Comparison of ENCODE assay signal across 21 mouse cellular contexts in the genomic region with DNA sequence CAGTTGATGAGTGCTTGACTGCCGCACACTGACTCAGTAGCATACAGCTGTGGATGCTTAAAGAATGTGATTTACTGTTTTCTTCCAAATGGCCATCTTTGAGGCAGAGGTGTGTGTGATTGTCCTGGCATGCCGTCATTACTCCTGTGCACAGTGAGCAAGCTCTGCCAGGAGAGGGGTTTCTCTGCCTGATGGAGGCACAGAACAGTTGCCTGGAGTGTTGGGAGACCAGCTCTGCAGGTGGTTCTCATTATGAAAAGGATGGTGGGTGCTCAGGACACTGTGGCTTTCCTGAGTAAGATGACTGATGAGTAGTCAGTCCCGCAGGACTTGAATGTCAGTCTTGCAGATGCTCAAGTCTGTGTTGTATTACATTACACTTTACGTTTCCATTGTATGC.
A peak's percentile ranks its signal among the peaks of the same experiment; 100 is the strongest.
DNase-seq lines count a peak whose midpoint lies in the region; ATAC-seq and TF ChIP-seq lines count a peak whose summit lies in the region.
"Had no signal": no experiment of that assay in that cellular context is flagged by ENCODE, and none has a peak within 500 bp of the region (broad histone marks: within the 10 kb centered on the region; RNA-seq: fewer than 3 reads in every experiment).

No protein-coding gene starts in this region.

- no peak for DNase-seq in embryonic facial prominence, embryonic 10.5 days (ENCODE audit: low spot score)
- no peak for DNase-seq in hindbrain, postnatal 0 days (ENCODE audit: low spot score)
- DNase-seq in NIH3T3 (ENCODE audit: low read depth), result peak; percentile 38
- DNase-seq in limb, embryonic 11.5 days (ENCODE audit: low spot score), result peak; percentile 49
- DNase-seq in kidney, postnatal 10 days, result no peak
- no peak for DNase-seq in kidney, adult 11 months
- DNase-seq: adrenal gland, postnatal 14 days; cerebellum, adult 11-12 months; cerebellum, adult 9-10 months; cerebellum, postnatal 25 days; forebrain, postnatal 0 days; gastrocnemius, postnatal 25 days; heart, postnatal 10 days; kidney, adult 9 months had no signal

- no peaks in the 10 kb centered on the region for H3K27me3 ChIP-seq in embryonic facial prominence, embryonic 13.5 days
- no peaks in the 10 kb centered on the region for H3K27me3 ChIP-seq in embryonic facial prominence, embryonic 10.5 days (replicated peaks; ENCODE audit: low read depth, poor library complexity, severe bottlenecking)
- no peaks in the 10 kb centered on the region for H3K27me3 ChIP-seq in hindbrain, embryonic 13.5 days
- H3K27me3 ChIP-seq in hindbrain, postnatal 0 days (ENCODE audit: insufficient read depth, low read length), result no peaks in the 10 kb centered on the region
- H3K27me3 ChIP-seq in limb, embryonic 11.5 days (ENCODE audit: control insufficient read depth, insufficient read depth, low read length), result no peaks in the 10 kb centered on the region
- H3K27me3 ChIP-seq: forebrain, embryonic 13.5 days had no signal

- TF ChIP-seq CTCF in hindbrain, postnatal 0 days (IDR thresholded peaks at IDR 0.05; ENCODE audit: low read depth), result no peak

- 0 out of 2 replicates have a peak overlapping the region, but pooled peaks have one; percentile 39 for H3K27ac ChIP-seq in embryonic facial prominence, embryonic 13.5 days
- no peak overlapping the region for H3K27ac ChIP-seq in embryonic facial prominence, embryonic 10.5 days (replicated peaks)
- 0 out of 2 replicates have a peak overlapping the region, but pooled peaks have one; percentile 48 for H3K27ac ChIP-seq in hindbrain, embryonic 13.5 days
- no peak overlapping the region for H3K27ac ChIP-seq in hindbrain, postnatal 0 days
- H3K27ac ChIP-seq in limb, embryonic 11.5 days (replicated peaks; ENCODE audit: low read depth, low read length), result no peak overlapping the region
- H3K27ac ChIP-seq: forebrain, embryonic 13.5 days; hindbrain, embryonic 10.5 days had no signal

- H3K9ac ChIP-seq in embryonic facial prominence, embryonic 13.5 days, result no peak overlapping the region
- no peak overlapping the region for H3K9ac ChIP-seq in hindbrain, embryonic 13.5 days
- no peak overlapping the region for H3K9ac ChIP-seq in hindbrain, postnatal 0 days (replicated peaks; ENCODE audit: low read length)
- H3K9ac ChIP-seq in limb, embryonic 11.5 days (ENCODE audit: low read length), result no peak overlapping the region
- H3K9ac ChIP-seq: forebrain, embryonic 13.5 days; forebrain, postnatal 0 days had no signal

- H3K4me2 ChIP-seq in embryonic facial prominence, embryonic 13.5 days, result no peak overlapping the region
- no peak overlapping the region for H3K4me2 ChIP-seq in hindbrain, embryonic 13.5 days
- no peak overlapping the region for H3K4me2 ChIP-seq in hindbrain, postnatal 0 days (ENCODE audit: low read depth, low read length)
- no peak overlapping the region for H3K4me2 ChIP-seq in limb, embryonic 11.5 days (ENCODE audit: low read depth, severe bottlenecking)
- H3K4me2 ChIP-seq: forebrain, embryonic 13.5 days had no signal

- no peaks in the 10 kb centered on the region for H3K9me3 ChIP-seq in embryonic facial prominence, embryonic 13.5 days
- no peaks in the 10 kb centered on the region for H3K9me3 ChIP-seq in embryonic facial prominence, embryonic 10.5 days
- no peaks in the 10 kb centered on the region for H3K9me3 ChIP-seq in hindbrain, embryonic 13.5 days
- H3K9me3 ChIP-seq in hindbrain, postnatal 0 days (ENCODE audit: low read length), result no peaks in the 10 kb centered on the region
- H3K9me3 ChIP-seq in limb, embryonic 11.5 days (ENCODE audit: control insufficient read depth, low read length), result no peaks in the 10 kb centered on the region
- H3K9me3 ChIP-seq: forebrain, embryonic 13.5 days; G1E; hindbrain, embryonic 10.5 days had no signal

- ATAC-seq in embryonic facial prominence, embryonic 13.5 days (ENCODE audit: insufficient number of reproducible peaks, insufficient read depth, low FRiP score, low TSS enrichment, low read depth), result no peak
- no peak for ATAC-seq in hindbrain, embryonic 13.5 days (ENCODE audit: low FRiP score)
- no peak for ATAC-seq in hindbrain, postnatal 0 days
- ATAC-seq in limb, embryonic 11.5 days (ENCODE audit: insufficient number of reproducible peaks, low FRiP score, low TSS enrichment, low read depth), result no peak
- ATAC-seq: forebrain, embryonic 13.5 days; forebrain, postnatal 0 days; intestine, postnatal 0 days had no signal

- no peak overlapping the region for H3K4me3 ChIP-seq in embryonic facial prominence, embryonic 13.5 days
- no peak overlapping the region for H3K4me3 ChIP-seq in embryonic facial prominence, embryonic 10.5 days
- no peak overlapping the region for H3K4me3 ChIP-seq in hindbrain, embryonic 13.5 days
- H3K4me3 ChIP-seq in hindbrain, postnatal 0 days (ENCODE audit: low read length), result no peak overlapping the region
- H3K4me3 ChIP-seq in limb, embryonic 11.5 days (ENCODE audit: low read depth, low read length), result no peak overlapping the region
- H3K4me3 ChIP-seq: forebrain, embryonic 13.5 days; gastrocnemius, adult 2 months; hindbrain, embryonic 10.5 days had no signal

- 43% methylated on average over 4 of the region's 4 CpGs for WGBS in embryonic facial prominence, embryonic 13.5 days
- WGBS in embryonic facial prominence, embryonic 10.5 days, result 77% methylated on average over 4 of the region's 4 CpGs
- 64% methylated on average over 4 of the region's 4 CpGs for WGBS in hindbrain, embryonic 13.5 days
- WGBS in hindbrain, postnatal 0 days, result 60% methylated on average over 4 of the region's 4 CpGs
- WGBS in limb, embryonic 11.5 days, result 32% methylated on average over 4 of the region's 4 CpGs

- H3K4me1 ChIP-seq in embryonic facial prominence, embryonic 13.5 days, result peaks cover 20% of the 10 kb centered on the region
- H3K4me1 ChIP-seq in embryonic facial prominence, embryonic 10.5 days, result peaks cover 23% of the 10 kb centered on the region
- peaks cover 76% of the 10 kb centered on the region for H3K4me1 ChIP-seq in hindbrain, embryonic 13.5 days (replicated peaks)
- H3K4me1 ChIP-seq in hindbrain, postnatal 0 days (ENCODE audit: insufficient read depth, low read length), result peaks cover 17% of the 10 kb centered on the region; the same call in 1 of the 2 replicates
- H3K4me1 ChIP-seq in limb, embryonic 11.5 days (ENCODE audit: control insufficient read depth, insufficient read depth, low read length), result peaks cover 10% of the 10 kb centered on the region

- H3K36me3 ChIP-seq in embryonic facial prominence, embryonic 13.5 days, result 0 out of 2 replicates have a peak, but pooled peaks cover 5% of the 10 kb centered on the region
- no peaks in the 10 kb centered on the region; the same call in 1 of the 2 replicates for H3K36me3 ChIP-seq in embryonic facial prominence, embryonic 10.5 days (replicated peaks)
- no peaks in the 10 kb centered on the region for H3K36me3 ChIP-seq in hindbrain, embryonic 13.5 days
- no peaks in the 10 kb centered on the region for H3K36me3 ChIP-seq in hindbrain, postnatal 0 days (ENCODE audit: insufficient read depth, low read length)
- no peaks in the 10 kb centered on the region for H3K36me3 ChIP-seq in limb, embryonic 11.5 days (ENCODE audit: control insufficient read depth, insufficient read depth, low read length)

Comparison
In these comparisons a context has a peak if more than half of its experiments do, and no peak if none do; other contexts are left out.
1. H3K27ac ChIP-seq: peak in embryonic facial prominence, embryonic 13.5 days (single experiment) and hindbrain, embryonic 13.5 days (single experiment); none in embryonic facial prominence, embryonic 10.5 days (single experiment), hindbrain, postnatal 0 days (single experiment) and limb, embryonic 11.5 days (single experiment).
2. DNase-seq: peak in NIH3T3 (single experiment) and limb, embryonic 11.5 days (single experiment); none in embryonic facial prominence, embryonic 10.5 days (single experiment), hindbrain, postnatal 0 days (single experiment), kidney, postnatal 10 days (single experiment) and kidney, adult 11 months (single experiment).